Mouse (Mus musculus): ENCODE measurements at regions not wholly inside any gene's neighbourhood (a gene's known extent, or its start where the extent isn't known, plus 50 kb on each side); places are given as distances from the start of the nearest gene placed in this dataset.

GRCm38 (mm10) chr13:56021716-56022115 lies 114.4 kb downstream of the H2afy start:
- DNase-seq: no peak

DNA sequence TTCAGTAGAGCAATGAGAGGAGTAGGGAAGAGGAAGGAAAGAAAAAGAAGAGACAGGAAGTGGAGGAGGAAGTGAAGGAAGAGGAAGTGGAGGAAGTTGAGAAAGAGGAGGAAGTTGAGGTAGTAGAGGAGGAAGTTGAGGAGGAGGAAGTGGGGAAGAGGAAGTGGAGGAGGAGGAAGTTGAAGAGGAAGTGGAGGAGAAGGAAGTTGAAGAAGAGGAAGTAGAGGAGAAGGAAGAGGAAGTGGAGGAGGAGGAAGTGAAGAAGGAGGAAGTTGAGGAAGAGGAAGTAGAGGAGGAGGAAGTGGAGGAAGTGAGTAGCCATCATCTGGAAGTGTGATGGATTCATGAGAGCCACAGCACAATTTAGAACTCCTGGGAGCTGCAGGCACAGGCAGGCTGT lies 122.2 kb downstream of the H2afy start:
- DNase-seq: no peak

- peak in 1 of 2 experiments; percentile 45 for DNase-seq
Measured at GRCm38 (mm10) chr13:56010416-56010815, 125.7 kb downstream of the H2afy start.

DNA sequence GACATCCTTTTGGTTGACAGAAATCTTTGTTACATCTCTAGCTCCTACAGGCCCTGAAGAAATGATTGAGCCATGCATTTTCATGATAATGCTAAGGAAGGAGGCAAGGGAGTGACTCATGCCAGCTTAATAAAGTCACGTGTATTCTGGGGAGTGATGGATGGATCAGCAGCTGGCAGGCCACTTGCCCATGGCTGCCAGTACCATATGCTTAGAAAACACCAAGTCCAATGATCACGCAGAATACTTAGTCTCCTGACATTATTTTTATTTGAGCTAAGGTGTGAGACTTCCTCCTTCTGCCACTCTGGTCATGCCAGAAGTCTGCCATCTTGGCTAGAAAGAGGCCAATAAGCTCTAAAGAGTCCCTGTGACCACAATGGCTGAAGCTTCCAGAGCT lies 129.3 kb downstream of the H2afy start:
- DNase-seq: no peak

GRCm38 (mm10) chr13:56005746-56006145 lies 130.4 kb downstream of the H2afy start:
- DNase-seq: no peak

DNA sequence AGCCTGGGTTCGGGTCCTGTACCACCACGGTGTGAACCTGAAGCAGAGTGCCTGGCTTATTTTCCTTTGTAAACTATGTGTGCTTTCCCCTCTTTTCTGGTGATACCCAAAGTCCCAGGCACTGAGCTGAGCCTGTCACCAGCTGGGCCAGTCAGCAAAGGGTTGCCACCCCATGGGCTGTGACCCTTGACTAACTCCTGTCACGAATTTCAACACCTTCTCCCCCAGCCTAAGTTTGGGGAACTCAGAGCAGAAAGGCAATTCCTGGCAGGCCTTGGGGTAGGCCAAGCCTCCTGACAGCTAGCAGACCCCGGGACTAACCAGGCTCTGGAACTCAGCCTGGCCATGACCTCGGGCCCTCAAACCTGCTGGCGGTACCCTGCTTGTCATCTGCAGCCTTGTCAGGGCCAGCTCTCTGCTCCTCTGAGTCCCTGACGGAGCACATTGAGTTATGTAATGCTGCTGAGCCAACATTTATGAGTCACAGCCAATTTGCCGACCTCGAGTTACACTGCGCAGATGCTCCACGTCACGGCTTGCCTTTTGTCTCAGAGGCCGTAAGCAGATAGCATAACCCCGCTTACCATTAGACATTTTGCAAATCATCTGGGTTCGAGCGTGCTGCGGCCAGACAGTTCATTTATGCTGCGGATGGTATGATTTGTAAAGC lies 132.3 kb downstream of the H2afy start:
- DNase-seq: peak; percentile 29 to 66

DNA sequence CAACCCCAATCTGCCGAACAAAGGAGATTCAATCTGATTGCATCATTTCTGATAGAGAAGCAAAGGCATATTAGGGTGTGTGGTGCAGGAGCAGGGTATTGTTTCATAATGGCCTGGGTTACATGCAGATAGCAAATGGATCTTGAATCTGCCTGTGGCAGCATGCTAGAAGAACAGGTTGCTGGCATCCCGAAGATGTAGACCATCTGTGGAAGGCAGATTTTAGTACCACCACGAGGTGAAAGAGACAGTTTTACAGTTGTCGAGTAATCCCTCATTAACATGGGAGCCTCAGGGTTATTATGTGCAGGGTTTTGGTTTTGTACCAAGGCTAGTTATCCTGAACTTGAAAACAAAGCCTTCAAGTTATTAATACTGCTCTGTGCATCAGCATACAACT lies 140.9 kb downstream of the H2afy start:
- no peak for DNase-seq

GRCm38 (mm10) chr13:55994460-55994859 lies 141.7 kb downstream of the H2afy start:
- no peak for DNase-seq

- no peak for DNase-seq
Measured at GRCm38 (mm10) chr13:55992699-55993098, 143.5 kb downstream of the H2afy start.

DNA sequence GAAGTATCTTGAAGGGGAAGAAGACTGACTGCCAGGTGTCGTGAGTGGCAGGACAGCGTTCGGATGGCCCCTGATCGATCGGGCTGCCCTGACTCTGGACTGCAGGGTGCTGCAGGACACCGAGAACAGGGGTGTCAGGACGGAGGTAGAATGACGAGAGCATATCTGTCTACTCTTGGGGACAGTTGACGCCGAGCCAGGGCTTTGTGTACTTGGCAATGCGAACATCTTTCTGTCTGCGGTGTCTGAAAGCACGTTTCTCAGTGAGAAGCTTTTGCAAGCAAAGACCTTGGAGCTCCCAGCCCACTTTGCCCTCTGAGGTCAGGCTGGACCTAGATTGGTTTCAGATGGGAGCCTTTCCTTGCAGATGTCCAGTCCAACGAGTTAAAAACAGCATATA lies 144.9 kb downstream of the H2afy start:
- no peak for DNase-seq

GRCm38 (mm10) chr13:55990186-55990585 lies 146.0 kb downstream of the H2afy start:
- DNase-seq: no peak

DNA sequence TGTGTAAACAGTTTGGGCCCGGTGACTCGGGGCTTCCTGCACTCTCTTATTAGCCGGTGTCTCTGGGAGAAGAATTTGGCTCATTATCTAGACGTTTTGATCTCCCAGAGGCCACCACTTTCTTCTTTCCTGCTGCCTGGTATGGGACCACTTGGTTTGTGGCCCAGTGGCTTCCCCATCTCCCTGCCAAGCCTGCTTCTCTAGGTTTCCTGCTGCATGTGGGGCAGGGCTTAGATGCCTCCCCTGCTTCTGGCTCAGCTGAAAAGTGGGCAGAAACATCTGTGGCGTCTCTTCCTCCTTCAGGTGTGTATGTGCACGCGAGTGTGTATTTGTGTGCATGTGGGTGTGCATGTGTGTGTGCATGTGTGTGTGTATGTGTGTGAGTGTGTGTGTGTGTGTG lies 146.8 kb downstream of the H2afy start:
- DNase-seq: no peak

DNA sequence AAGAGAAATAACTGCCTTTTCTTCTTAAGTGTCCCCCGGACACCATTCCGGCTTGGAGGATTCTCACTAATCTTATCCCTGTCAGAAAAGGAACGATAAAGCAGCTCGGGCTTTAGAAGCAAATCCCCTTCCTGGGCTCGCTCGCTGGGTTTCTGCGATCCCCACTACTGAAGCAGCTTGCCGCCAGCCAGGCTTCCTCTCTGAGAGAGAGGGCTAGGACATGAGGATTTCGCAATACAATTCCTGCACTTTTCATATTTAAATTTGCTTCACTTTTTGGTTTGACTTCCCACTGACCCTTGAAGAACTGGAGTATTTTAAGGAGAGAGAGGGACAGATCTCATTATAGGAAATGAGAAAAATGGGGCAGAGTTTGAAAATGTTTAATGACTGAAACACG lies 149.4 kb upstream of the Pitx1 start:
- DNase-seq: no peak

GRCm38 (mm10) chr13:55984772-55985171 lies 148.8 kb upstream of the Pitx1 start:
- DNase-seq: no peak

- DNase-seq: no peak
Measured at GRCm38 (mm10) chr13:55983851-55984250, 147.9 kb upstream of the Pitx1 start.

DNA sequence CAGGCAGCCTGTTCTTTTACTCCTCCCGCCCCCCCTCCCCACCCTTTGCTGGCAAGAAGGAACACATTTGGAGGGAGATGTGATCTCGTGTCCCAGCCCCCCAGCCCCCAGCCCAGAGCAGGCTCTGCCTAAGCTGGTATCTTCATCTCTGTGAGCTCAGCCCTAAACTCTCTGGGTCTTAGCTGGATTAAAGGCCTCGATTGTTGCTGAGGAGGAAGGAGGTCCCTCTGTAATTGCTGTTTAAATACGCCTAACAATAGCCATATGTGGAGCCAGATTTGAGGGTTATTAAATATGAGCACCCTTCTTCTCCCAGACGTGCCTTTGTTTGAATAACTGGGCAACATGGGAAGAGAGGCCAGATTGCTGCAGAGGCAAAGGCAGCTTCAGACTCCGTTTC lies 145.0 kb upstream of the Pitx1 start:
- no peak for DNase-seq

- no peak for DNase-seq
Measured at GRCm38 (mm10) chr13:55977902-55978301, 141.9 kb upstream of the Pitx1 start.

DNA sequence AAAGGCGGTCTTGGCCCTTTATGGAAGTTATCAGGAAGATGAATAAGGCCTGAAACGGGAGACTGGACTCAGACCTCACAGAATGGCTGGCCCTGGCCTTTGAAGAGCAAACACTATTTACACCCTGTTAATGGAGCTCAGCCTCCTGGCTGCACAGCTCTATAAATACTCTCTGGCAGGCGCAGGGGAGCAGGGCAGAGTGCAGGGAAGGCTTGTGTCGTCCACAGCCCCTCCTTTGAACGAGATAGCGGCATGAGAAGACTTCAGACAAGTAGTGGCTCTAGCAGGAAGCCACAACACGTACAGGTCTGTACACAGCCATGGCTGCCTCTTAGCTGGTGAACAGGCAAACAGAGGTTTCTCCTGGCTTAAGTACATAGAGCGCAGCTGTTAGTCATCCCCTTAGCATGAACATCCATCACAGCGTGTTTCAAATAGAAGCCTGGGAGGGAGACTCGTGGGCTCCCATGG lies 141.0 kb upstream of the Pitx1 start:
- DNase-seq: no peak

- peak in 1 of 2 experiments; percentile 31 for DNase-seq
Measured at GRCm38 (mm10) chr13:55974105-55974504, 138.1 kb upstream of the Pitx1 start.

DNA sequence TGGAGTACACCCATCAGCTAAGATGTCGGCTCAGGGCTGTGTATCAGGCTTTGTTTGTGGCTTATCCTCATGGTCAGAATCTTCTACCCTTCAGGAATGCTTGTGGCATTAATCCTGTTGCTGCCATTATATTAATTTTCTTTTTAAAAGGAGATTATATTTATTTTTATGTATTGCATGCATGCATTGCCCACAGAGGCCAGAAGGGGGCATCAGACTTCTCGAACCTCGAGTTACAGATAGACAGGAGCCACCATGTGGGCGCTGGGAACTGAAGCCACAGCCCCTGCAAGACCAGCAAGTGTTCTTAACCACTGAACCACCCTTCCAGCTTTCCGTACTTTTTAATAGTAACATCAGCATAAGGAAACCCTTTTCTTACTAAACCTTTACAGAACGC lies 134.7 kb upstream of the Pitx1 start:
- peak in 1 of 2 experiments; percentile 28 for DNase-seq

DNA sequence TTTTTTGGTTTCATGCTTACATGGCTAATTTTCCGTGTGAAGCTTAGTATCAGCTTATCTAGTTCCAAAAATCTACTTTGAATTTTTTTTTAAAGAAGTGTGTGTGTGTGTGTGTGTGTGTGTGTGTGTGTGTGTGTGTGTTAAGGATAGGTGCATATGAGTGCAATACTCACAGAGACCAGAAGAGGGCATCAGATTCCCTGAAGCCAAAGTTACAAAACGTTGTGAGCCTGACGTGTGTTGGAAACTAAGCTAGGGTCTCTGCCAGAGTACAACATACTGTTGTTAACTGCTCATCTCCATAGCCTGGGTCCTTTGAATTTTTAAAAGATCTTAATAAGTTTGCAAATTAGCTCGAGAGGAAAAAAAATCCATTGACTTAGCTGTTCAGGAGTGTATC lies 133.5 kb upstream of the Pitx1 start:
- no peak for DNase-seq

DNA sequence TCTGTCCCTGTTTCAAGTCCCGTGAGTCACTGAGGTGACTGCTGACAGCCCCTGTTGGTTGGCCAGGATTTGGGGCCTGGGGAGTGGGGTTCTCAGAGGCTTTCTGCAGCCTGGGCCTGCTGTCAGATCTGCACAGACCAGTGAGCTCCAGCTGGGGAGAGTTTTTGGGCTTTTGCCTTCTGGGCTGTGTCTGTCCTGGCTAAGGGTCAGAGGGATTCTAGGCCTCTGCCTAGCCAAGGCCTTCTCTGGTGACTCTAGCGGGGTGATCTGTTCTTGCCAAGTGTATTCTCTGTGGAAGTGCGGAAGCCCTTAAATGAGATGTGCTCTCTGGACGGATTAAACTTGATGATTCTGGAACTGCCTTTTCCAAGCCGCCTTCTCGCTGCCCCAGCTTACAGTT lies 131.2 kb upstream of the Pitx1 start:
- no peak for DNase-seq

GRCm38 (mm10) chr13:55963005-55963620 lies 127.1 kb upstream of the Pitx1 start:
- peak; percentile 71 to 80 for DNase-seq

- no peak for DNase-seq
Measured at GRCm38 (mm10) chr13:55962254-55962866, 126.4 kb upstream of the Pitx1 start.

Measured in kidney, postnatal 25 days (tissue).